Mouse (Mus musculus): ENCODE data around the gene Immp2l. TPM values are rescaled to one million over a fixed set of nuclear protein-coding genes. Genes with fewer than 3 reads are reported as not detected.

Gene Immp2l
- polyA plus RNA-seq, 1 experiment from 2014 or later, result 2.7 TPM

- Histone ChIP-seq H3K36me3 (ENCODE audit: inconsistent target) (no peaks in the 10 kb centered on the region), H3K79me2 (ENCODE audit: inconsistent target) (no peaks in the 10 kb centered on the region), H3K4me3 (ENCODE audit: inconsistent target) (no peak overlapping the region), H3K27ac (no peak overlapping the region)
- 0% methylated on average over 1 of the region's 1 CpGs for WGBS (ENCODE audit: missing documents)
Measured at GRCm38 (mm10) chr12:41566433-41566794, 542.5 kb downstream of the Immp2l start.

- H3K27ac ChIP-seq, result no peak overlapping the region
- no peaks in the 10 kb centered on the region for H3K79me2 ChIP-seq (ENCODE audit: inconsistent target)
- no peak overlapping the region for H3K4me3 ChIP-seq (ENCODE audit: inconsistent target)
- no peaks in the 10 kb centered on the region for H3K36me3 ChIP-seq (ENCODE audit: inconsistent target)
- 46% methylated on average over 3 of the region's 3 CpGs for WGBS (ENCODE audit: missing documents)
Measured at GRCm38 (mm10) chr12:41573754-41574153, 549.9 kb downstream of the Immp2l start.

DNA sequence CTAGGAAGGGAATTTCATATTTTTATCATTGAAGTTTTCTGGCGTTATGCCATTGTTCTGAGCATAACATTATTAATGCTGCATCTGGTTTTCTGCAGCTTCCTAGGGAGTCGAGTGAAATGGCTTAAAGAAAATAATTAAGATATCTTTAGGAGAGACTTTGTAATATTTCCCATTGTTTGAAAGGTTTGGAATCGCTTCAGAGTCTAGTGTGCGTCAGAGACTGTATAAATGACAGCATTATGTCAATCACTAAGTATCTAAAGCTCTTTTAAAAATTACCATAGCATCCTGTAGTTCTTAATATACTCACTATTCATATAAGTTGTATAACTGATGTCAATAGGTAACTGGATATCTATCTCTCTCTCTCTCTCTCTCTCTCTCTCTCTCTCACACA lies 551.3 kb downstream of the Immp2l start:
- Histone ChIP-seq H3K36me3 (ENCODE audit: inconsistent target) (no peaks in the 10 kb centered on the region), H3K27ac (no peak overlapping the region), H3K79me2 (ENCODE audit: inconsistent target) (no peaks in the 10 kb centered on the region), H3K4me3 (ENCODE audit: inconsistent target) (no peak overlapping the region)
- 91% methylated on average over 4 of the region's 4 CpGs for WGBS (ENCODE audit: missing documents)

DNA sequence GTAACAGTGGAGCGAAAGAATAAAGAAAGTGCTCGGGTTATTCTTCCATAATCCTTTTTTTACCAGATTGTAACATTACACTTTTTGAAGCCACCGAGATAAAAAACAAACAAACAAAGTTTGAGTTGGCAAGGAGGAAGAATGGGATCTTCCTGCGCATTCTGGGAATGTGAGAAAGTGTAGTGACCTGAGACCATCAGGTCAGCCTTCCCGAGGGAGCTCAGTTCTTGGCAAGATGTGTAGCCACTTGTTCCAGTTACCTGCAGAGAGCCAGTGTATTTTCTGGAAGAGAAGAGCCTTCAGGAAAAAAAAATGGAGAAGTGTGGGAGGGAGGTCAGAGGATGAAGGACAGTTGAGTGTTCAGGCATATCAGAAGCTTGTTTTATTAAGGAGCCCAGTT lies 569.5 kb downstream of the Immp2l start:
- H3K36me3 ChIP-seq (ENCODE audit: inconsistent target), result no peaks in the 10 kb centered on the region
- no peak overlapping the region for H3K27ac ChIP-seq
- 89% methylated on average over 5 of the region's 5 CpGs for WGBS (ENCODE audit: missing documents)
- no peak overlapping the region for H3K4me3 ChIP-seq (ENCODE audit: inconsistent target)
- H3K79me2 ChIP-seq (ENCODE audit: inconsistent target), result no peaks in the 10 kb centered on the region

DNA sequence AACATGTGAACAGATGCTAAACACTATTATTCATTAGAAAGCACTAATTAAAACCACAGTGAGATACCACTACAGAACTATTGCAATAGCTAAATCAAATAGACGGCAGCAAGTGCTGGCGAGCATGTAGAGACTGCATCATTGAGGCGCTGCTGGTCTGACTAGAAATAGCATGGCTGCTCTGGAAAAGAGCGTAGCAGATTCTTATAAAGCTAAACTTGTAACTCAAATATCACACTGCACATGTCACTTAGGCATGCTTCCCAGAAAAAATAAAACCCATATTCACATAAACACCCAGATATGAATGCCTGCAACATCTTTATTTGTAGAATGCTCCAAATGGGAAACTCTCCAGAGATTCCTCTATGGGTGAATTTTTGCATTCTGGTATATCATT lies 570.1 kb downstream of the Immp2l start:
- no peak overlapping the region for H3K27ac ChIP-seq
- no peaks in the 10 kb centered on the region for H3K79me2 ChIP-seq (ENCODE audit: inconsistent target)
- 84% methylated on average over 4 of the region's 4 CpGs for WGBS (ENCODE audit: missing documents)
- H3K4me3 ChIP-seq (ENCODE audit: inconsistent target), result no peak overlapping the region
- H3K36me3 ChIP-seq (ENCODE audit: inconsistent target), result no peaks in the 10 kb centered on the region

DNA sequence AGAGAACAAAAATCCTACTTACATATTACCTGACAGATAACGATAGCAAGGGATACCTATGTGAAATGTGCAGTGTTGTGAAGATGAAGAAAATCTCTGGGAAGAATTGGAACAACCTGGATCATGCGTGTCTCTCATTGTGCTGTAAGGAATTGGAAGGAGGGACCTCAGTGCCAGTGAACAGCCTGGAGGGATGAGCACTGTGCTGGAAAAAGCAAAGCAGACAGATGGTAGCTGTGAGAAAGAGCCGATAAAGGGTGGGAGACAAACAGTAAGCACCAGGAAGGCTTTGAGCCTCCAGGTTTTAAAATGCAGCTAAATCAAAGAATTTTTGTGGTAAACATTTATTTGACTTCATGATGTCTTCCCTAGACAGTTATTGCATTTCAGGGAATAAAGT lies 591.4 kb downstream of the Immp2l start:
- Histone ChIP-seq H3K4me3 (ENCODE audit: inconsistent target) (no peak overlapping the region), H3K27ac (no peak overlapping the region), H3K79me2 (ENCODE audit: inconsistent target) (no peaks in the 10 kb centered on the region), H3K36me3 (ENCODE audit: inconsistent target) (no peaks in the 10 kb centered on the region)
- 92% methylated on average over 3 of the region's 3 CpGs for WGBS (ENCODE audit: missing documents)

GRCm38 (mm10) chr12:41621341-41621740 lies 597.5 kb downstream of the Immp2l start:
- Histone ChIP-seq H3K4me3 (ENCODE audit: inconsistent target) (no peak overlapping the region), H3K27ac (no peak overlapping the region), H3K79me2 (ENCODE audit: inconsistent target) (no peaks in the 10 kb centered on the region), H3K36me3 (ENCODE audit: inconsistent target) (no peaks in the 10 kb centered on the region)
- WGBS (ENCODE audit: missing documents), result 95% methylated on average over 6 of the region's 6 CpGs

DNA sequence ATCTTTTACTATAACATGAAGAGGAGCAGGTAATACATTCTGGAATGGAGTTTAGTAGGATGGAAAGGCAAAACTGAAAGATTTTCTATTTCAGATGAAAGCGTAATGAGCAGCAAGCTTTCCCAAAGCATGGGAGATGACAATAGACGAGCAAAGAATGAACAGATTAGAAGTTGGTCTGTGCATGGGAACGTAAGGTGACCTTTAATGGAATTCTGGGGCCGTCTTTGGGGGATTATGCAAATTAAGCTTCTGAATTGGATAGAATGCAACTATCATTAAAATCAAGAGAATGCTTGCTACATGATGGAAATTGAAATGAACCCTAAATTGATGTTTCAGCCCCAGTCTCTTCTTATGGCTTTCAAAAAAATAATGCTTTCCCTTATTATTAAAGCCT lies 619.4 kb downstream of the Immp2l start:
- Histone ChIP-seq H3K4me3 (ENCODE audit: inconsistent target) (no peak overlapping the region), H3K27ac (no peak overlapping the region), H3K79me2 (ENCODE audit: inconsistent target) (no peaks in the 10 kb centered on the region), H3K36me3 (ENCODE audit: inconsistent target) (no peaks in the 10 kb centered on the region)
- 82% methylated on average over 4 of the region's 4 CpGs for WGBS (ENCODE audit: missing documents)

- WGBS (ENCODE audit: missing documents), result 90% methylated on average over 4 of the region's 4 CpGs
- Histone ChIP-seq H3K36me3 (ENCODE audit: inconsistent target) (no peaks in the 10 kb centered on the region), H3K4me3 (ENCODE audit: inconsistent target) (no peak overlapping the region), H3K79me2 (ENCODE audit: inconsistent target) (no peaks in the 10 kb centered on the region), H3K27ac (no peak overlapping the region)
Measured at GRCm38 (mm10) chr12:41644802-41645551, 621.1 kb downstream of the Immp2l start.

- Histone ChIP-seq H3K4me3 (ENCODE audit: inconsistent target) (no peak overlapping the region), H3K79me2 (ENCODE audit: inconsistent target) (no peaks in the 10 kb centered on the region), H3K27ac (no peak overlapping the region), H3K36me3 (ENCODE audit: inconsistent target) (no peaks in the 10 kb centered on the region)
- 85% methylated on average over 5 of the region's 5 CpGs for WGBS (ENCODE audit: missing documents)
Measured at GRCm38 (mm10) chr12:41646956-41647575, 623.2 kb downstream of the Immp2l start.

- Histone ChIP-seq H3K36me3 (ENCODE audit: inconsistent target) (no peaks in the 10 kb centered on the region), H3K27ac (no peak overlapping the region), H3K4me3 (ENCODE audit: inconsistent target) (no peak overlapping the region), H3K79me2 (ENCODE audit: inconsistent target) (no peaks in the 10 kb centered on the region)
- 89% methylated on average over 2 of the region's 2 CpGs for WGBS (ENCODE audit: missing documents)
Measured at GRCm38 (mm10) chr12:41647675-41648074, 623.8 kb downstream of the Immp2l start.

GRCm38 (mm10) chr12:41649826-41650541 lies 626.1 kb downstream of the Immp2l start:
- no peak overlapping the region for H3K27ac ChIP-seq
- no peaks in the 10 kb centered on the region for H3K36me3 ChIP-seq (ENCODE audit: inconsistent target)
- no peak overlapping the region for H3K4me3 ChIP-seq (ENCODE audit: inconsistent target)
- WGBS (ENCODE audit: missing documents), result 92% methylated on average over 8 of the region's 8 CpGs
- no peaks in the 10 kb centered on the region for H3K79me2 ChIP-seq (ENCODE audit: inconsistent target)

GRCm38 (mm10) chr12:41668280-41668679 lies 644.4 kb downstream of the Immp2l start:
- no peaks in the 10 kb centered on the region for H3K79me2 ChIP-seq (ENCODE audit: inconsistent target)
- 92% methylated on average over 3 of the region's 3 CpGs for WGBS (ENCODE audit: missing documents)
- no peak overlapping the region for H3K27ac ChIP-seq
- no peaks in the 10 kb centered on the region for H3K36me3 ChIP-seq (ENCODE audit: inconsistent target)
- no peak overlapping the region for H3K4me3 ChIP-seq (ENCODE audit: inconsistent target)

GRCm38 (mm10) chr12:41669481-41669880 lies 645.6 kb downstream of the Immp2l start:
- 94% methylated on average over 1 of the region's 1 CpGs for WGBS (ENCODE audit: missing documents)
- Histone ChIP-seq H3K4me3 (ENCODE audit: inconsistent target) (no peak overlapping the region), H3K79me2 (ENCODE audit: inconsistent target) (no peaks in the 10 kb centered on the region), H3K36me3 (ENCODE audit: inconsistent target) (no peaks in the 10 kb centered on the region), H3K27ac (no peak overlapping the region)

- no peak overlapping the region for H3K4me3 ChIP-seq (ENCODE audit: inconsistent target)
- 96% methylated on average over 2 of the region's 2 CpGs for WGBS (ENCODE audit: missing documents)
- H3K79me2 ChIP-seq (ENCODE audit: inconsistent target), result no peaks in the 10 kb centered on the region
- no peak overlapping the region for H3K27ac ChIP-seq
- H3K36me3 ChIP-seq (ENCODE audit: inconsistent target), result no peaks in the 10 kb centered on the region
Measured at GRCm38 (mm10) chr12:41674861-41675260, 651.0 kb downstream of the Immp2l start.
